Mouse (Mus musculus) heart, postnatal 10 days (tissue): ENCODE data around the gene Ifna16. TPM values are rescaled to one million over a fixed set of nuclear protein-coding genes. Genes with fewer than 3 reads are reported as not detected.

ENCODE experiments used
- DNase-seq, 2 experiments: peaks; one replicate each; pipeline ENCODE4 v3.0.0; 2021
- intact Hi-C: fragments of 180-260 bp; cut with DNase I; formaldehyde crosslinking; loops from one replicate; pipeline ENCODE4 v1.15.1; 2025
- total RNA-seq, 2 experiments: library from RNA; stranded (reverse); gene quantifications; 2 replicates each; pipeline ENCODE4 v1.2.3; 2021

Gene Ifna16
- total RNA-seq: not detected

- intact Hi-C loops: no loop called here
- DNase-seq: no peak
Measured at GRCm38 (mm10) chr4:88676824-88677223, at the start of gene Ifna16. Gene Ifna16, minus strand, starts transcription at chr4:88676924.

- intact Hi-C loops: loop anchor here (5.0 kb wide), 1 partner anchor 414 kb away; the partner anchor contains the start of gene Mtap
- no peak for DNase-seq
Measured at GRCm38 (mm10) chr4:88723497-88724090, 46.9 kb upstream of the Ifna16 start.

GRCm38 (mm10) chr4:88721791-88722721 lies 45.3 kb upstream of the Ifna16 start, which contains the start of the genes Gm26566 and Klhl9:
Gene Gm26566, plus strand, starts transcription at chr4:88721805.
Gene Klhl9, minus strand, starts transcription at chr4:88722465.
- DNase-seq: peak; percentile 95
- intact Hi-C loops: loop anchor here (5.0 kb wide), 1 partner anchor 415 kb away; the partner anchor contains the start of gene Mtap

- intact Hi-C loops: no loop called here
- no peak for DNase-seq
Measured at GRCm38 (mm10) chr4:88718715-88719114, 42.0 kb upstream of the Ifna16 start.

- DNase-seq: no peak
Measured at GRCm38 (mm10) chr4:88715059-88715458, 38.3 kb upstream of the Ifna16 start.

GRCm38 (mm10) chr4:88714281-88714680 lies 37.6 kb upstream of the Ifna16 start:
- no peak for DNase-seq
- intact Hi-C loops: no loop called here

More at GRCm38 (mm10) chr4:88715059-88715458, 38.3 kb upstream of the Ifna16 start:
- intact Hi-C loops: no loop called here

- intact Hi-C loops: no loop called here
- DNase-seq: no peak
Measured at GRCm38 (mm10) chr4:88707128-88707826, 30.6 kb upstream of the Ifna16 start.

- DNase-seq: no peak
- intact Hi-C loops: no loop called here
Measured at GRCm38 (mm10) chr4:88705924-88706323, 29.2 kb upstream of the Ifna16 start.

- DNase-seq: no peak
- intact Hi-C loops: no loop called here
Measured at GRCm38 (mm10) chr4:88699301-88699700, 22.6 kb upstream of the Ifna16 start.

GRCm38 (mm10) chr4:88698781-88699180 lies 22.1 kb upstream of the Ifna16 start:
- intact Hi-C loops: no loop called here
- no peak for DNase-seq

GRCm38 (mm10) chr4:88697753-88698152 lies 21.0 kb upstream of the Ifna16 start:
- intact Hi-C loops: loop anchor here (2.0 kb wide), 2 partner anchors 13 to 57 kb away; partner anchors contain the start of gene Gm13271
- no peak for DNase-seq

GRCm38 (mm10) chr4:88697108-88697507 lies 20.4 kb upstream of the Ifna16 start:
- DNase-seq: no peak
- intact Hi-C loops: loop anchor here (2.0 kb wide), 2 partner anchors 14 to 58 kb away; partner anchors contain the start of gene Gm13271

- peak; percentile 83 to 89 for DNase-seq
- intact Hi-C loops: loop anchor here (1.0 to 2.0 kb wide), 3 partner anchors 14 to 58 kb away; partner anchors contain the start of gene Gm13271
Measured at GRCm38 (mm10) chr4:88696237-88696884, 19.6 kb upstream of the Ifna16 start.

- no peak for DNase-seq
- intact Hi-C loops: no loop called here
Measured at GRCm38 (mm10) chr4:88693392-88693791, 16.7 kb upstream of the Ifna16 start.

GRCm38 (mm10) chr4:88692537-88692936 lies 15.8 kb upstream of the Ifna16 start:
- intact Hi-C loops: no loop called here
- no peak for DNase-seq

GRCm38 (mm10) chr4:88691259-88691658 lies 14.5 kb upstream of the Ifna16 start, which contains the start of gene Ifnab:
Gene Ifnab, minus strand, starts transcription at chr4:88691359.
- intact Hi-C loops: no loop called here
- DNase-seq: no peak

GRCm38 (mm10) chr4:88683812-88684211 lies 7.1 kb upstream of the Ifna16 start, which contains the start of gene Ifna2:
Gene Ifna2, minus strand, starts transcription at chr4:88683912.
- no peak for DNase-seq
- intact Hi-C loops: loop anchor here (5.0 kb wide), 1 partner anchor 133 kb away; the partner anchor contains the start of genes Ifna11 and Ifna7

- no peak for DNase-seq
- intact Hi-C loops: loop anchor here (5.0 kb wide), 1 partner anchor 136 kb away; the partner anchor contains the start of genes Ifna11 and Ifna7
Measured at GRCm38 (mm10) chr4:88681353-88681752, 4.6 kb upstream of the Ifna16 start.

GRCm38 (mm10) chr4:88680362-88680761 lies 3.6 kb upstream of the Ifna16 start:
- peak; percentile 7 to 29 for DNase-seq
- intact Hi-C loops: loop anchor here (5.0 kb wide), 1 partner anchor 137 kb away; the partner anchor contains the start of genes Ifna11 and Ifna7

- no peak for DNase-seq
- intact Hi-C loops: no loop called here
Measured at GRCm38 (mm10) chr4:88655461-88655860, 21.3 kb downstream of the Ifna16 start.
